Mouse (Mus musculus): ENCODE measurements around the gene Spata7. TPM values are rescaled to one million over a fixed set of nuclear protein-coding genes. Genes with fewer than 3 reads are reported as not detected.

The Spata7 gene
- total RNA-seq, 2 experiments from 2014 or later: 29.1 to 40.2 TPM

Other genes starting within 250 kb of the Spata7 start
- 10 to 100 TPM; 13.0 to 13.7 TPM for gene Kcnk10, start 49.8 kb upstream of the Spata7 start, total RNA-seq (2021)
- 10 to 100 TPM; 10.2 to 11.6 TPM for gene Ptpn21, start 109.2 kb downstream of the Spata7 start, total RNA-seq (2021)
- gene Zc3h14, start 118.8 kb downstream of the Spata7 start, total RNA-seq (2021): 100 to 1,000 TPM in 1 of 2 experiments, 10 to 100 TPM in 1; 89.0 to 100 TPM